Mouse (Mus musculus): ENCODE results near the gene Gm42372. TPM values are rescaled to one million over a fixed set of nuclear protein-coding genes. Genes with fewer than 3 reads are reported as not detected.
"Not testable (repeated sequence)": the region's sequence is repeated elsewhere in the genome, so short reads cannot be mapped to it uniquely, and the experiment has no call there.

The Gm42372 gene
- polyA plus RNA-seq, 1 experiment from 2014 or later, result 0.04 TPM

- Histone ChIP-seq H3K27ac (ENCODE audit: low read length) (no peak overlapping the region), H3K36me3 (ENCODE audit: control insufficient read depth, insufficient read depth) (no peaks in the 10 kb centered on the region), H3K9ac (ENCODE audit: low read depth, low read length) (no peak overlapping the region), H3K27me3 (ENCODE audit: control insufficient read depth, insufficient read depth, low read depth, low read length) (peaks cover 66% of the 10 kb centered on the region), H3K4me2 (ENCODE audit: low read depth, low read length) (no peak overlapping the region), H3K9me3 (replicated peaks; ENCODE audit: control insufficient read depth, low read length) (no peaks in the 10 kb centered on the region), H3K4me3 (ENCODE audit: low read depth, low read length) (no peak overlapping the region), H3K4me1 (ENCODE audit: control insufficient read depth, low read depth, low read length) (peaks cover 6% of the 10 kb centered on the region)
- no peak for ATAC-seq (ENCODE audit: low read depth)
- WGBS (ENCODE audit: insufficient replicate concordance), result 3% methylated on average over 53 of the region's 53 CpGs
These were observed 36.2 kb upstream of the Gm42372 start for GRCm38 (mm10) chr7:16946441-16947348.

GRCm38 (mm10) chr7:16947349-16947895, 35.5 kb upstream of the Gm42372 start:
- no peak overlapping the region for H3K9ac ChIP-seq (ENCODE audit: low read depth, low read length)
- no peak for ATAC-seq (ENCODE audit: low read depth)
- H3K4me2 ChIP-seq (ENCODE audit: low read depth, low read length), result no peak overlapping the region
- H3K4me3 ChIP-seq (ENCODE audit: low read depth, low read length), result no peak overlapping the region
- H3K27ac ChIP-seq (ENCODE audit: low read length), result no peak overlapping the region
- 19% methylated on average over 22 of the region's 22 CpGs for WGBS (ENCODE audit: insufficient replicate concordance)
- no peaks in the 10 kb centered on the region for H3K9me3 ChIP-seq (replicated peaks; ENCODE audit: control insufficient read depth, low read length)
- peaks cover 6% of the 10 kb centered on the region for H3K4me1 ChIP-seq (ENCODE audit: control insufficient read depth, low read depth, low read length)
- H3K36me3 ChIP-seq (ENCODE audit: control insufficient read depth, insufficient read depth), result no peaks in the 10 kb centered on the region
- H3K27me3 ChIP-seq (ENCODE audit: control insufficient read depth, insufficient read depth, low read depth, low read length), result peaks cover 66% of the 10 kb centered on the region

- no peaks in the 10 kb centered on the region for H3K36me3 ChIP-seq (ENCODE audit: control insufficient read depth, insufficient read depth)
- 9% methylated on average over 4 of the region's 4 CpGs for WGBS (ENCODE audit: insufficient replicate concordance)
- H3K4me1 ChIP-seq (ENCODE audit: control insufficient read depth, low read depth, low read length), result peaks cover 6% of the 10 kb centered on the region
- no peak for ATAC-seq (ENCODE audit: low read depth)
- no peak overlapping the region for H3K9ac ChIP-seq (ENCODE audit: low read depth, low read length)
- H3K27me3 ChIP-seq (ENCODE audit: control insufficient read depth, insufficient read depth, low read depth, low read length), result peaks cover 66% of the 10 kb centered on the region
- no peak overlapping the region for H3K4me3 ChIP-seq (ENCODE audit: low read depth, low read length)
- no peak overlapping the region for H3K4me2 ChIP-seq (ENCODE audit: low read depth, low read length)
- H3K9me3 ChIP-seq (replicated peaks; ENCODE audit: control insufficient read depth, low read length), result no peaks in the 10 kb centered on the region
- no peak overlapping the region for H3K27ac ChIP-seq (ENCODE audit: low read length)
These were observed 34.9 kb upstream of the Gm42372 start for GRCm38 (mm10) chr7:16947959-16948361.

GRCm38 (mm10) chr7:16948923-16949458, 33.9 kb upstream of the Gm42372 start:
- no peak overlapping the region for H3K9ac ChIP-seq (ENCODE audit: low read depth, low read length)
- ATAC-seq (ENCODE audit: low read depth), result no peak
- no peak overlapping the region for H3K4me2 ChIP-seq (ENCODE audit: low read depth, low read length)
- no peak overlapping the region for H3K4me3 ChIP-seq (ENCODE audit: low read depth, low read length)
- no peaks in the 10 kb centered on the region for H3K36me3 ChIP-seq (ENCODE audit: control insufficient read depth, insufficient read depth)
- H3K27me3 ChIP-seq (ENCODE audit: control insufficient read depth, insufficient read depth, low read depth, low read length), result peaks cover 59% of the 10 kb centered on the region
- H3K27ac ChIP-seq (ENCODE audit: low read length), result no peak overlapping the region
- H3K9me3 ChIP-seq (replicated peaks; ENCODE audit: control insufficient read depth, low read length), result no peaks in the 10 kb centered on the region
- 45% methylated on average over 8 of the region's 8 CpGs for WGBS (ENCODE audit: insufficient replicate concordance)
- peaks cover 6% of the 10 kb centered on the region for H3K4me1 ChIP-seq (ENCODE audit: control insufficient read depth, low read depth, low read length)

GRCm38 (mm10) chr7:16949908-16950841, 32.7 kb upstream of the Gm42372 start:
- peaks cover 47% of the 10 kb centered on the region for H3K27me3 ChIP-seq (ENCODE audit: control insufficient read depth, insufficient read depth, low read depth, low read length)
- no peak overlapping the region for H3K9ac ChIP-seq (ENCODE audit: low read depth, low read length)
- H3K9me3 ChIP-seq (replicated peaks; ENCODE audit: control insufficient read depth, low read length), result no peaks in the 10 kb centered on the region
- peak overlapping the region; percentile 59 for H3K4me2 ChIP-seq (ENCODE audit: low read depth, low read length)
- WGBS (ENCODE audit: insufficient replicate concordance), result 7% methylated on average over 29 of the region's 29 CpGs
- peak; percentile 22; the same call in 1 of the 2 replicates for ATAC-seq (ENCODE audit: low read depth)
- H3K36me3 ChIP-seq (ENCODE audit: control insufficient read depth, insufficient read depth), result no peaks in the 10 kb centered on the region
- peaks cover 6% of the 10 kb centered on the region for H3K4me1 ChIP-seq (ENCODE audit: control insufficient read depth, low read depth, low read length)
- no peak overlapping the region for H3K27ac ChIP-seq (ENCODE audit: low read length)
- peak overlapping the region; percentile 29 for H3K4me3 ChIP-seq (ENCODE audit: low read depth, low read length)

- H3K4me2 ChIP-seq (ENCODE audit: low read depth, low read length), result no peak overlapping the region
- peaks cover 6% of the 10 kb centered on the region for H3K4me1 ChIP-seq (ENCODE audit: control insufficient read depth, low read depth, low read length)
- WGBS (ENCODE audit: insufficient replicate concordance), result 19% methylated on average over 18 of the region's 18 CpGs
- no peaks in the 10 kb centered on the region for H3K9me3 ChIP-seq (replicated peaks; ENCODE audit: control insufficient read depth, low read length)
- peaks cover 39% of the 10 kb centered on the region for H3K27me3 ChIP-seq (ENCODE audit: control insufficient read depth, insufficient read depth, low read depth, low read length)
- no peak overlapping the region for H3K4me3 ChIP-seq (ENCODE audit: low read depth, low read length)
- ATAC-seq (ENCODE audit: low read depth), result peak; percentile 70
- no peak overlapping the region for H3K9ac ChIP-seq (ENCODE audit: low read depth, low read length)
- H3K36me3 ChIP-seq (ENCODE audit: control insufficient read depth, insufficient read depth), result no peaks in the 10 kb centered on the region
- no peak overlapping the region for H3K27ac ChIP-seq (ENCODE audit: low read length)
These were observed 31.8 kb upstream of the Gm42372 start for GRCm38 (mm10) chr7:16950861-16951635.

- ATAC-seq (ENCODE audit: low read depth); H3K4me2 ChIP-seq (ENCODE audit: low read depth, low read length); H3K4me1 ChIP-seq (ENCODE audit: control insufficient read depth, low read depth, low read length); H3K36me3 ChIP-seq (ENCODE audit: control insufficient read depth, insufficient read depth); H3K4me3 ChIP-seq (ENCODE audit: low read depth, low read length); H3K9me3 ChIP-seq (replicated peaks; ENCODE audit: control insufficient read depth, low read length); H3K27ac ChIP-seq (ENCODE audit: low read length); H3K9ac ChIP-seq (ENCODE audit: low read depth, low read length): not testable (repeated sequence)
- peaks cover 11% of the 10 kb centered on the region for H3K27me3 ChIP-seq (ENCODE audit: control insufficient read depth, insufficient read depth, low read depth, low read length)
- WGBS (ENCODE audit: insufficient replicate concordance), result 48% methylated on average over 2 of the region's 2 CpGs
These were observed 29.1 kb upstream of the Gm42372 start for GRCm38 (mm10) chr7:16953776-16954175.

- Histone ChIP-seq H3K4me2 (ENCODE audit: low read depth, low read length) (no peak overlapping the region), H3K27ac (ENCODE audit: low read length) (no peak overlapping the region), H3K4me3 (ENCODE audit: low read depth, low read length) (no peak overlapping the region), H3K9ac (ENCODE audit: low read depth, low read length) (no peak overlapping the region), H3K4me1 (ENCODE audit: control insufficient read depth, low read depth, low read length) (no peaks in the 10 kb centered on the region), H3K9me3 (replicated peaks; ENCODE audit: control insufficient read depth, low read length) (no peaks in the 10 kb centered on the region), H3K36me3 (ENCODE audit: control insufficient read depth, insufficient read depth) (no peaks in the 10 kb centered on the region), H3K27me3 (ENCODE audit: control insufficient read depth, insufficient read depth, low read depth, low read length) (no peaks in the 10 kb centered on the region; the same call in 1 of the 2 replicates)
- 35% methylated on average over 4 of the region's 4 CpGs for WGBS (ENCODE audit: insufficient replicate concordance)
- no peak for ATAC-seq (ENCODE audit: low read depth)
These were observed 27.2 kb upstream of the Gm42372 start for GRCm38 (mm10) chr7:16955712-16956111.
